Mouse (Mus musculus): ENCODE measurements at regions not wholly inside any gene's neighbourhood (a gene's known extent, or its start where the extent isn't known, plus 50 kb on each side); places are given as distances from the start of the nearest gene placed in this dataset.

- TF ChIP-seq EP300 (IDR thresholded peaks at IDR 0.05; ENCODE audit: low read length) (no peak), POLR2AphosphoS2 (IDR thresholded peaks at IDR 0.05; ENCODE audit: low read depth, low read length) (no peak), MYC (IDR thresholded peaks at IDR 0.05; ENCODE audit: low read depth, low read length) (no peak), CTCF (conservative IDR thresholded peaks at IDR 0.05 in 1 of 2, IDR thresholded peaks at IDR 0.05 in 1 of 2; ENCODE audit: low read depth in 2 of 2, low read length in 2 of 2) (no peak), NELFE (IDR thresholded peaks at IDR 0.05; ENCODE audit: low read depth, low read length) (no peak), KAT2A (IDR thresholded peaks at IDR 0.05; ENCODE audit: insufficient replicate concordance, low read length) (no peak), USF2 (conservative IDR thresholded peaks at IDR 0.05; ENCODE audit: low read depth, low read length) (no peak), ZMIZ1 (IDR thresholded peaks at IDR 0.05; ENCODE audit: low read depth, low read length) (no peak), MEF2A (IDR thresholded peaks at IDR 0.05; ENCODE audit: borderline replicate concordance, low read depth, low read length) (no peak), CHD2 (IDR thresholded peaks at IDR 0.05; ENCODE audit: low read length) (no peak), SMC3 (IDR thresholded peaks at IDR 0.05; ENCODE audit: low read depth, low read length) (no peak), POLR2A (IDR thresholded peaks at IDR 0.05; ENCODE audit: low read depth, low read length) (no peak), ETS1 (conservative IDR thresholded peaks at IDR 0.05; ENCODE audit: low read depth, low read length) (no peak), ELF1 (IDR thresholded peaks at IDR 0.05; ENCODE audit: low read depth, low read length) (no peak)
- no peak for DNase-seq (ENCODE audit: extremely low read depth)
- H3K79me2 ChIP-seq (replicated peaks; ENCODE audit: control insufficient read depth, extremely low read depth, insufficient read depth, poor library complexity, severe bottlenecking) = no peaks in the 10 kb centered on the region
- no peak overlapping the region for H3K4me3 ChIP-seq (replicated peaks in 1 of 3; ENCODE audit: low read depth in 2 of 3, low read length in 2 of 3, poor library complexity in 1 of 3)
- no peaks in the 10 kb centered on the region for H3K27me3 ChIP-seq (replicated peaks)
- H3K4me2 ChIP-seq (ENCODE audit: insufficient read depth, low read depth, poor library complexity, severe bottlenecking) = no peak overlapping the region
- no peak overlapping the region for H3K9ac ChIP-seq (ENCODE audit: insufficient read depth, low read depth)
- in situ Hi-C loops (cut with MboI; ENCODE audit: low pct_ligation_motif_present, low pct_unique_long_range_greater_than_20kb, low sequenced_read_pairs) (no loop called here), dilution Hi-C loops (cut with MboI; ENCODE audit: extremely low pct_ligation_motif_present, extremely low pct_unique_long_range_greater_than_20kb, low sequenced_read_pairs) (no loop called here)
- H3K36me3 ChIP-seq (replicated peaks in 1 of 2; ENCODE audit: control insufficient read depth in 1 of 2, insufficient read depth in 1 of 2, low read length in 1 of 2) = no peaks in the 10 kb centered on the region
- H3K9me3 ChIP-seq (replicated peaks; ENCODE audit: low read length) = no peaks in the 10 kb centered on the region
- no peak overlapping the region for H3K27ac ChIP-seq (ENCODE audit: insufficient read depth, low read depth)
- H3K4me1 ChIP-seq (ENCODE audit: control insufficient read depth in 1 of 2, insufficient read depth in 2 of 2) = peaks cover 0 to 5% of the 10 kb centered on the region in 2 experiments; a peak in 2 of 4 replicates
Observed at GRCm38 (mm10) chr11:112869571-112869970, 87.5 kb downstream of the Sox9 start.

GRCm38 (mm10) chr11:112870201-112871035 is 88.4 kb downstream of the Sox9 start:
- in situ Hi-C loops (cut with MboI; ENCODE audit: low pct_ligation_motif_present, low pct_unique_long_range_greater_than_20kb, low sequenced_read_pairs) (no loop called here), dilution Hi-C loops (cut with MboI; ENCODE audit: extremely low pct_ligation_motif_present, extremely low pct_unique_long_range_greater_than_20kb, low sequenced_read_pairs) (no loop called here)
- H3K36me3 ChIP-seq (replicated peaks in 1 of 2; ENCODE audit: control insufficient read depth in 1 of 2, insufficient read depth in 1 of 2, low read length in 1 of 2) = no peaks in the 10 kb centered on the region
- H3K27me3 ChIP-seq (replicated peaks) = no peaks in the 10 kb centered on the region
- H3K4me3 ChIP-seq (replicated peaks in 1 of 3; ENCODE audit: low read depth in 2 of 3, low read length in 2 of 3, poor library complexity in 1 of 3) = no peak overlapping the region
- TF ChIP-seq MXI1 (IDR thresholded peaks at IDR 0.05; ENCODE audit: low read depth, low read length) (no peak), POLR2A (IDR thresholded peaks at IDR 0.05; ENCODE audit: low read depth, low read length) (no peak), HCFC1 (IDR thresholded peaks at IDR 0.05; ENCODE audit: low read depth, low read length) (no peak)
- no peak overlapping the region for H3K27ac ChIP-seq (ENCODE audit: insufficient read depth, low read depth)
- H3K4me1 ChIP-seq (ENCODE audit: control insufficient read depth in 1 of 2, insufficient read depth in 2 of 2) = peaks cover 0 to 5% of the 10 kb centered on the region in 2 experiments; a peak in 2 of 4 replicates
- H3K4me2 ChIP-seq (ENCODE audit: insufficient read depth, low read depth, poor library complexity, severe bottlenecking) = no peak overlapping the region
- no peak for DNase-seq (ENCODE audit: extremely low read depth)
- H3K79me2 ChIP-seq (replicated peaks; ENCODE audit: control insufficient read depth, extremely low read depth, insufficient read depth, poor library complexity, severe bottlenecking) = no peaks in the 10 kb centered on the region
- H3K9ac ChIP-seq (ENCODE audit: insufficient read depth, low read depth) = no peak overlapping the region
- no peaks in the 10 kb centered on the region for H3K9me3 ChIP-seq (replicated peaks; ENCODE audit: low read length)
